Comparison of ENCODE assay signal across 8 mouse cellular contexts in the genomic region with DNA sequence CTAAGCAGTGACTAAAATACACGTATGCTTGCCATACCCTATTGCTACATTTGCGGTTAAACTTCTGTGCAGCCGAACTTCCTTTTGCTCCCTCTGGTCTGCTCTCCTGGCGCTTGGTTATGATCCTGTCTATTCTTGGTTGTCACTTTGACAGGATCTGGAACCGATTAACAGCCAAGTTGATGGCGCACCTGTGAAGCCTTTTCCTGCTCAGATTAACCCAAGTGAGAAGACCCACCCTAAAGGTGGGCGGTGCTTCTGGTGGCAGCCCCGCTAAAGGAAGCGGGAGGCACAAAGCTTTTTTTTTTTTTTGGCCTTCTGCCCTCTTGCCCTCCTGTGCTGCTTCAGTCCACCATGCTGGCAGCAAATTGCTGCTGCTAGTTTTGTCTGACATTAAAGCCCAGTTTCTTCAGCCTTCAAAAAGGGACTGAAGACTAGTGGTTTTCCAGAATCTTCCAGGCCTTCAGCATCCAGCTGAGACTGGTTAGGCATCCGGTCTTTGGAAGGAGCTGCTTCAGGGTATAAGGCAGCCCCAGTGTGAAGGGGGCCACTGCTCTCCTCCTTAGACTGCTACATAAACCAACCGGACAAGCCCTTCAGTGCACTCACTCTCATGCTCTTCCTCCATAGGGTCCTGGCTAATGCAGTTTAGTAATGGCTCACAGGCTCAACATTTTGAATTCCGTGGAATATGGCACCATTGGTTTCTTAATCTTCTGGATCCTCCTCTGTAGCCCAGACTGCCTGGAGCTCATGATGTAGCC. TPM values are rescaled to one million over a fixed set of nuclear protein-coding genes. Genes with fewer than 3 reads are reported as not detected.
DNase-seq lines count a peak whose midpoint lies in the region; ATAC-seq lines count a peak whose summit lies in the region.

No protein-coding gene starts in this region.

- peak; percentile 37 for DNase-seq in adrenal gland, adult 2 months
- no peak for DNase-seq in adrenal gland, adult 8-10 months
- peak; percentile 61 for DNase-seq in CD4-positive helper T cell, adult 2 months (ENCODE audit: low read depth, low spot score)
- no peak for DNase-seq in urinary bladder, postnatal 4 days (ENCODE audit: low spot score in 2 of 2)
- DNase-seq in adrenal gland, adult 18-20 months (ENCODE audit: low spot score in 2 of 2) = no peak
- no peak for DNase-seq in right cerebral cortex, postnatal 4 days

- ATAC-seq in granulocyte monocyte progenitor cell, adult 5-6 weeks (replicated peaks; ENCODE audit: poor library complexity, severe bottlenecking) = peak; percentile 95
- ATAC-seq in megakaryocyte progenitor cell, adult 5-6 weeks (replicated peaks; ENCODE audit: poor library complexity) = peak; percentile 93

RNA-seq across cellular contexts. Expression of a gene that starts 16.2 kb away (rescaled TPM):
- 10 to 100 TPM; 13.5 to 27.1 TPM for total RNA-seq in adrenal gland, adult 2 months (2021)
- polyA plus RNA-seq in adrenal gland, adult 2 months (2012; rRNA removed) = 2.0 and 2.1 TPM in 2 replicates
- total RNA-seq in adrenal gland, adult 8-10 months (2022) = 10 to 100 TPM; 20.8 to 37.2 (median 30.9) TPM
- total RNA-seq in granulocyte monocyte progenitor cell, adult 5-6 weeks (2014; fragmentation: Nextera tagmentation) = 0.73 and 4.4 TPM in 2 replicates
- 1.9 and 7.0 TPM in 2 replicates for total RNA-seq in granulocyte monocyte progenitor cell, adult 5-6 weeks (2017)
- total RNA-seq in megakaryocyte progenitor cell, adult 5-6 weeks (2015) = 0.71 and 0.86 TPM in 2 replicates
- 1.3 and 2.5 TPM in 2 replicates for total RNA-seq in megakaryocyte progenitor cell, adult 5-6 weeks (2017)
- total RNA-seq in adrenal gland, adult 18-20 months (2021) = 10 to 100 TPM; 15.3 to 18.5 TPM

RNA-seq across cellular contexts. Expression of a gene that starts 26.6 kb away (rescaled TPM):
- total RNA-seq in adrenal gland, adult 2 months (2021) = 1 to 10 TPM; 5.4 to 6.6 TPM
- 4.2 and 4.5 TPM in 2 replicates for polyA plus RNA-seq in adrenal gland, adult 2 months (2012; rRNA removed)
- 1 to 10 TPM; 6.3 to 7.4 (median 7.0) TPM for total RNA-seq in adrenal gland, adult 8-10 months (2022)
- 6.7 and 7.3 TPM in 2 replicates for total RNA-seq in granulocyte monocyte progenitor cell, adult 5-6 weeks (2014; fragmentation: Nextera tagmentation)
- total RNA-seq in granulocyte monocyte progenitor cell, adult 5-6 weeks (2017) = 7.7 and 9.0 TPM in 2 replicates
- total RNA-seq in megakaryocyte progenitor cell, adult 5-6 weeks (2015) = 6.8 and 8.2 TPM in 2 replicates
- total RNA-seq in megakaryocyte progenitor cell, adult 5-6 weeks (2017) = 8.5 and 10.4 TPM in 2 replicates
- 1 to 10 TPM; 6.2 to 7.3 TPM for total RNA-seq in adrenal gland, adult 18-20 months (2021)

Comparison
In these comparisons a context has a peak if more than half of its experiments do, and no peak if none do; other contexts are left out.
1. DNase-seq: peak in adrenal gland, adult 2 months (single experiment) and CD4-positive helper T cell, adult 2 months (single experiment); none in adrenal gland, adult 8-10 months (single experiment), urinary bladder, postnatal 4 days (0 of 2), adrenal gland, adult 18-20 months (0 of 2) and right cerebral cortex, postnatal 4 days (single experiment).